Mouse (Mus musculus): Measurements from ENCODE around the gene Slc38a1. TPM values are rescaled to one million over a fixed set of nuclear protein-coding genes. Genes with fewer than 3 reads are reported as not detected.

Gene Slc38a1
- total RNA-seq, 2 experiments from 2014 or later, result 111 to 116 TPM

DNA sequence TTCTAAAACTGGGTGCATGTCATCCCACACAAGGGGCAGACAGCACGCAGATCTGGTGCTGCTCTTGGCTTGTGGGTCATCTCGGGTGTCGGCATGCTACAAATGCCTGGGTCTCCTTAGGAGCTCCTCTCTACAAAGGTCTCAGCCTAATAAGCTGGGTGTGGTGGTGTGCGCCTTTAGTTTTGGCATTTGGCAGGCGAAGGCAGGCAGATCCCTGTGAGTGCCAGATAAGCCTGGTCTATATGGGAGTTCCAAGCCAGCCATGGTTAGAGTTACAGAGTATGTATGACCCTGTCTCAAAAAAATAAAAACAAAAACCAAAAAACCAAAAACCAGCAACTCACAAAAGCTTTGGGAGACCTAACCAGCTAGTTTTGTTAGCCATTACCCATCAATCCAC lies 65.7 kb downstream of the Slc38a1 start:
- no peak for TF ChIP-seq CTCF (IDR thresholded peaks at IDR 0.05)
- Histone ChIP-seq H3K27ac (no peak overlapping the region), H3K4me3 (no peak overlapping the region)
- no peak for DNase-seq (ENCODE audit: extremely low spot score in 1 of 2, low spot score in 2 of 2)
- intact Hi-C loops (cut with DNase I), result no loop called here

DNA sequence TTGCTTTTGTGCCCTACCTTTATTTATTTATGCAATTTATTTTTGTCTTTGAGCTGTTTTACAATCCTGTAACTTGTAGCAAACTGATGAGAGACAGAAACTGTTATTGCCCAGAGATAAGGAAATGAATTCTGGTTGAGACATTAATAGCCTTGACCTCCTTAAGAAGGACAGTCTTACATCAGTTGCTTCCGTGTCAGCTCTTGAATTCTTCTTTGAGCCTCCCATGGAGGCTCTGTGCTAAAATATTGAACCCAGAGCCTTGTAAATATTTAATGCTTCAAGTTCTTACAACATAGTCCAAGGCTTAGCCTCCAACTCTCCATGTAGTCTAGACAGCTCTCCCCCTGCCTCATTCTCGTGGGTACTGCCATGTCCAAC lies 73.7 kb downstream of the Slc38a1 start:
- Histone ChIP-seq H3K4me3 (no peak overlapping the region), H3K27ac (no peak overlapping the region)
- no peak for DNase-seq (ENCODE audit: extremely low spot score in 1 of 2, low spot score in 2 of 2)
- intact Hi-C loops (cut with DNase I), result no loop called here
- TF ChIP-seq CTCF (IDR thresholded peaks at IDR 0.05), result no peak

GRCm38 (mm10) chr15:96568271-96568982 lies 74.3 kb downstream of the Slc38a1 start:
- H3K27ac ChIP-seq, result no peak overlapping the region
- no peak overlapping the region for H3K4me3 ChIP-seq
- intact Hi-C loops (cut with DNase I), result no loop called here
- no peak for TF ChIP-seq CTCF (IDR thresholded peaks at IDR 0.05)
- DNase-seq (ENCODE audit: extremely low spot score in 1 of 2, low spot score in 2 of 2), result no peak

- 0 out of 2 replicates have a peak overlapping the region, but pooled peaks have one; percentile 13 for H3K4me3 ChIP-seq
- no peak; the same call in 1 of the 2 replicates for TF ChIP-seq CTCF (IDR thresholded peaks at IDR 0.05)
- DNase-seq (ENCODE audit: extremely low spot score in 1 of 2, low spot score in 2 of 2), result no peak
- no peak overlapping the region for H3K27ac ChIP-seq
- intact Hi-C loops (cut with DNase I), result no loop called here
Measured at GRCm38 (mm10) chr15:96566850-96567271, 75.9 kb downstream of the Slc38a1 start.

GRCm38 (mm10) chr15:96563852-96564251 lies 78.9 kb downstream of the Slc38a1 start:
- DNase-seq (ENCODE audit: extremely low spot score in 1 of 2, low spot score in 2 of 2), result no peak
- Histone ChIP-seq H3K27ac (no peak overlapping the region), H3K4me3 (no peak overlapping the region)
- TF ChIP-seq CTCF (IDR thresholded peaks at IDR 0.05), result no peak
- intact Hi-C loops (cut with DNase I), result no loop called here

DNA sequence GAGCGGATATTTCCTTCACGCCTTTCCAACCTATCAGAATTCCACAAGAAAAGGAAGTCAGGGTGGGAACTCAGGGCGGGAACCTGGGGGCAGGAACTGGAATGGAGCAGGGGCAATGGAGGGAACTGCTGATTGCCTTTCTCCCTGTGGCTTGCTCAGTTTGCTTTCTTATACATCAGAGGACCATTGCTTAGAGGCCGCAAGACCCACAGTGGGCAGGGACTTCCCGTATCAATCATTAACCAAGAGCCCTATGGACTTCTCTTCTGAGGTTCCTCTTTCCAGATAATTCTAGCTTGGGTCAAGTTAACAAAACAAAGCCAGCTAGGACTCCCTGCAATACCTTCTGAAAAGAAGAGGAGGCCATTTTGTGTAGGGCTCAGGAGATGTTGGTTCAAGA lies 80.2 kb downstream of the Slc38a1 start:
- no peak for TF ChIP-seq CTCF (IDR thresholded peaks at IDR 0.05)
- Histone ChIP-seq H3K4me3 (no peak overlapping the region), H3K27ac (no peak overlapping the region)
- intact Hi-C loops (cut with DNase I), result no loop called here
- DNase-seq (ENCODE audit: extremely low spot score in 1 of 2, low spot score in 2 of 2), result no peak

- TF ChIP-seq CTCF (IDR thresholded peaks at IDR 0.05), result no peak
- intact Hi-C loops (cut with DNase I), result no loop called here
- DNase-seq (ENCODE audit: extremely low spot score in 1 of 2, low spot score in 2 of 2), result no peak
- no peak overlapping the region for H3K4me3 ChIP-seq
- no peak overlapping the region for H3K27ac ChIP-seq
Measured at GRCm38 (mm10) chr15:96560576-96561298, 82.0 kb downstream of the Slc38a1 start.

DNA sequence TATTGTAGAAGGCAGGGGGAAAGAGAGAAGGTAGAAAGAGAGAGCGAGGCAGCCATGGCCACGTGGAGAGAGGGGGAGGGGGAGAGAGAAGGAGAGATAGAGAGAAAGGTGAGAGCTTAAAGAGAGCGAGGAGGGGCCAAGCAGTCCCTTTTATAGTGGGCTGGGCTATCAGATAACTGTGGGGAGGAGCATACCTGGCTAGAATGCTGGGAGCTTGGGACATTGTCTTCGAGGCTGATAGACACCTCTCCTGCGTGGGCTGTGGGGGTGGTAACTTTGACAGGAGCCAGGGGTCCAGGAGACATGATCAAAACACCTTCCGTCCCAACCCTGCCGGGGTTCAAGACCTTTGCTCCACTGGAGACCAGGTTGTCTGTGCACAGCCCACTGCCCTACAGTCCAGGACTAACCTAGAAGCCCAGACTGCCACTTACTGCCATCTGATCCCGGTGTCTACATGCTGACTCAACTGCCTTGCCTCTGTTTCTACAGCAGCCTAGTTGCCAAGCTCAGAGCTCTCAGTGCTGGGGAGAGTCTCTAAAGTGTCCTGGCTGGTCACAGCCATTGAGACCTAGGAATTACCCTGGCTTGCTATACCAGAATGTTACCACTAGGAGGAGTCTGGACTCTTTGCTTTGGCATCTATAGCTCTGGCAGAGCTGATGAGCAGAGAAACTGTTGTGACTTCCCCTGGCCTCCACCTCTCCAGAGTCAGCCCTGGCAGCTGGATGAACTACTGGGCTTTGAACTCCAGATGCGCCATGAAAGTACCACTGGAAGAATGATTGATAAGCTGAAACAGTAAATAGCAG lies 90.9 kb downstream of the Slc38a1 start:
- H3K4me3 ChIP-seq, result no peak overlapping the region
- TF ChIP-seq CTCF (IDR thresholded peaks at IDR 0.05), result peak; percentile 95
- H3K27ac ChIP-seq, result no peak overlapping the region
- DNase-seq (ENCODE audit: extremely low spot score in 1 of 2, low spot score in 2 of 2), result peak; percentile 32 to 40
- intact Hi-C loops (cut with DNase I), result no loop called here

GRCm38 (mm10) chr15:96551107-96551506 lies 91.6 kb downstream of the Slc38a1 start:
- no peak for TF ChIP-seq CTCF (IDR thresholded peaks at IDR 0.05)
- no peak for DNase-seq (ENCODE audit: extremely low spot score in 1 of 2, low spot score in 2 of 2)
- intact Hi-C loops (cut with DNase I), result no loop called here
- Histone ChIP-seq H3K4me3 (no peak overlapping the region), H3K27ac (no peak overlapping the region)

- Histone ChIP-seq H3K27ac (no peak overlapping the region), H3K4me3 (no peak overlapping the region)
- TF ChIP-seq CTCF (IDR thresholded peaks at IDR 0.05), result no peak
- intact Hi-C loops (cut with DNase I), result loop anchor here (5.0 to 10.0 kb wide), 2 partner anchors 54 to 586 kb away; no protein-coding TSS in a partner anchor
- DNase-seq (ENCODE audit: extremely low spot score in 1 of 2, low spot score in 2 of 2), result no peak
Measured at GRCm38 (mm10) chr15:96548363-96548762, 94.3 kb downstream of the Slc38a1 start.

GRCm38 (mm10) chr15:96547256-96548195 lies 95.2 kb downstream of the Slc38a1 start:
- intact Hi-C loops (cut with DNase I), result loop anchor here (5.0 to 10.0 kb wide), 2 partner anchors 55 to 587 kb away; no protein-coding TSS in a partner anchor
- no peak overlapping the region for H3K4me3 ChIP-seq
- TF ChIP-seq CTCF (IDR thresholded peaks at IDR 0.05), result no peak
- H3K27ac ChIP-seq, result no peak overlapping the region
- DNase-seq (ENCODE audit: extremely low spot score in 1 of 2, low spot score in 2 of 2), result peak in 1 of 2 experiments; percentile 37
